Mouse (Mus musculus) heart, postnatal 25 days (tissue): ENCODE data around the gene Prpf38b. TPM values are rescaled to one million over a fixed set of nuclear protein-coding genes. Genes with fewer than 3 reads are reported as not detected.
"Not testable (repeated sequence)": the region's sequence is repeated elsewhere in the genome, so short reads cannot be mapped to it uniquely, and the experiment has no call there.

ENCODE experiments used
- DNase-seq: peaks from one replicate; pipeline ENCODE4 v3.0.0; 2022; ENCODE audit warnings: low spot score
- intact Hi-C: fragments of 180-260 bp; cut with DNase I; formaldehyde crosslinking; loops from one replicate; pipeline ENCODE4 v1.15.1; 2025
- total RNA-seq, 2 experiments: library from RNA; stranded (reverse); gene quantifications; 2 replicates each; pipeline ENCODE4 v1.2.3; 2021

Prpf38b gene
- total RNA-seq, 2 experiments from 2014 or later: 18.8 to 20.6 TPM

- no peak for DNase-seq
- intact Hi-C loops: no loop called here
Measured at GRCm38 (mm10) chr3:108865129-108865528, 46.4 kb downstream of the Prpf38b start.

GRCm38 (mm10) chr3:108863091-108863490, 48.4 kb downstream of the Prpf38b start:
- intact Hi-C loops: no loop called here
- no peak for DNase-seq

GRCm38 (mm10) chr3:108862282-108862681, 49.2 kb downstream of the Prpf38b start:
- DNase-seq, intact Hi-C loops: not testable (repeated sequence)

- intact Hi-C loops: no loop called here
- DNase-seq: no peak
Measured at GRCm38 (mm10) chr3:108860786-108861185, 50.7 kb downstream of the Prpf38b start.

- intact Hi-C loops: no loop called here
- peak; percentile 40 for DNase-seq
Measured at GRCm38 (mm10) chr3:108858231-108858770, 53.2 kb downstream of the Prpf38b start.

GRCm38 (mm10) chr3:108857714-108858113, 53.8 kb downstream of the Prpf38b start:
- no peak for DNase-seq
- intact Hi-C loops: no loop called here

GRCm38 (mm10) chr3:108857124-108857470, 54.4 kb downstream of the Prpf38b start:
- intact Hi-C loops: no loop called here
- no peak for DNase-seq

- intact Hi-C loops: no loop called here
- no peak for DNase-seq
Measured at GRCm38 (mm10) chr3:108856386-108857123, 55.0 kb downstream of the Prpf38b start.

GRCm38 (mm10) chr3:108855864-108856263, 55.7 kb downstream of the Prpf38b start:
- intact Hi-C loops: no loop called here
- DNase-seq: peak; percentile 16

- peak; percentile 41 for DNase-seq
- intact Hi-C loops: no loop called here
Measured at GRCm38 (mm10) chr3:108855371-108855770, 56.2 kb downstream of the Prpf38b start.

GRCm38 (mm10) chr3:108853266-108853665, 58.3 kb downstream of the Prpf38b start:
- no peak for DNase-seq
- intact Hi-C loops: no loop called here

Other genes with a start within 250 kb of the Prpf38b start
- gene Gpsm2, start 189.4 kb downstream of the Prpf38b start, total RNA-seq: 1 to 10 TPM; 2.1 to 2.5 TPM
- not detected for gene Aknad1, start 172.1 kb downstream of the Prpf38b start, total RNA-seq
- gene Stxbp3, start 71.2 kb downstream of the Prpf38b start, total RNA-seq: 10 to 100 TPM; 23.4 to 23.9 TPM
- under 1 TPM in 1 of 2 experiments, not detected in 1; 0.05 TPM for gene Fndc7, start 21.7 kb downstream of the Prpf38b start, total RNA-seq
- not detected for gene Henmt1, start 28.1 kb upstream of the Prpf38b start, total RNA-seq
- not detected for gene Gm9857, start 28.7 kb upstream of the Prpf38b start, total RNA-seq
- 10 to 100 TPM; 10.8 to 13.5 TPM for gene Fam102b, start 115.9 kb upstream of the Prpf38b start, total RNA-seq
- not detected for gene Slc25a54, start 168.7 kb upstream of the Prpf38b start, total RNA-seq
- 1 to 10 TPM; 6.1 to 6.7 TPM for gene Slc25a24, start 211.4 kb upstream of the Prpf38b start, total RNA-seq